Mouse (Mus musculus) liver, adult 2 months (tissue): Measurements from ENCODE around the gene Nutf2-ps1. TPM values are rescaled to one million over a fixed set of nuclear protein-coding genes. Genes with fewer than 3 reads are reported as not detected.
"Not testable (repeated sequence)": the region's sequence is repeated elsewhere in the genome, so short reads cannot be mapped to it uniquely, and the experiment has no call there.

ENCODE experiments used
- DNase-seq: peaks from one replicate; pipeline ENCODE4 v3.0.0-alpha.2; 2011; ENCODE audit warnings: low read depth, low spot score; ENCODE audit errors: extremely low read depth
- H3K27ac ChIP-seq: fragments of 200-500 bp; replicated peaks from 2 replicates; pipeline ENCODE4 v1.5.1; 2012; ENCODE audit warnings: low read depth, mild to moderate bottlenecking, control low read depth, inconsistent platforms, low read length; ENCODE audit not compliant: insufficient read depth
- H3K27me3 ChIP-seq: fragments of 200-500 bp; 2 replicates; pipeline ENCODE4 v1.6.1; 2012; ENCODE audit warnings: mild to moderate bottlenecking, moderate library complexity, low read length, inconsistent platforms; ENCODE audit not compliant: control insufficient read depth, insufficient read depth
- H3K36me3 ChIP-seq: fragments of 200-500 bp; 2 replicates; pipeline ENCODE4 v1.6.1; 2012; ENCODE audit warnings: low read length, inconsistent platforms; ENCODE audit not compliant: control insufficient read depth, insufficient read depth
- H3K4me1 ChIP-seq: fragments of 200-500 bp; 2 replicates; pipeline ENCODE4 v1.6.1; 2011; ENCODE audit warnings: low read length; ENCODE audit not compliant: control insufficient read depth, insufficient read depth
- H3K4me3 ChIP-seq: fragments of 200-500 bp; 2 replicates; pipeline ENCODE4 v1.5.1; 2011; ENCODE audit warnings: low read depth, mild to moderate bottlenecking, control low read depth, low read length, moderate library complexity; ENCODE audit not compliant: insufficient read depth
- H3K79me2 ChIP-seq: fragments of 200-500 bp; 2 replicates; pipeline ENCODE4 v1.6.1; 2012; ENCODE audit warnings: inconsistent platforms, mild to moderate bottlenecking, low read length, moderate library complexity; ENCODE audit not compliant: control insufficient read depth, insufficient read depth
- H3K9ac ChIP-seq: fragments of 200-500 bp; 2 replicates; pipeline ENCODE4 v1.6.1; 2012; ENCODE audit warnings: low read depth, mild to moderate bottlenecking, control low read depth, inconsistent platforms, low read length
- CTCF ChIP-seq: fragments of 200-500 bp; IDR thresholded peaks from 2 replicates; pipeline ENCODE4 v1.5.1; 2011; ENCODE audit warnings: low read depth, low read length, control low read depth
- POLR2A ChIP-seq: fragments of 200-500 bp; IDR thresholded peaks from 2 replicates; pipeline ENCODE4 v1.6.1; 2011; ENCODE audit warnings: low read length, control low read depth; ENCODE audit not compliant: insufficient read depth; ENCODE audit errors: extremely low read depth
- WGBS: fragments of 180-500 bp; shearing (Covaris S2); methylation state at CpG from one replicate; pipeline ENCODE4 v1.1.7; 2018; 5-methylcytosine and 5-hydroxymethylcytosine counted together
- polyA plus RNA-seq: library from polyadenylated mRNA; depleted of rRNA; stranded (reverse); fragments of >200 nt; gene quantifications from 2 replicates; pipeline ENCODE4 v1.2.3, GENCODE M21; 2012
- total RNA-seq: library from RNA; depleted of rRNA; stranded (reverse); fragments of >200 nt; gene quantifications from 2 replicates; pipeline ENCODE4 v1.2.3, GENCODE M21; 2014

Gene Nutf2-ps1
- total and polyA plus RNA-seq, 2 experiments: 21.3 to 42.4 TPM

DNA sequence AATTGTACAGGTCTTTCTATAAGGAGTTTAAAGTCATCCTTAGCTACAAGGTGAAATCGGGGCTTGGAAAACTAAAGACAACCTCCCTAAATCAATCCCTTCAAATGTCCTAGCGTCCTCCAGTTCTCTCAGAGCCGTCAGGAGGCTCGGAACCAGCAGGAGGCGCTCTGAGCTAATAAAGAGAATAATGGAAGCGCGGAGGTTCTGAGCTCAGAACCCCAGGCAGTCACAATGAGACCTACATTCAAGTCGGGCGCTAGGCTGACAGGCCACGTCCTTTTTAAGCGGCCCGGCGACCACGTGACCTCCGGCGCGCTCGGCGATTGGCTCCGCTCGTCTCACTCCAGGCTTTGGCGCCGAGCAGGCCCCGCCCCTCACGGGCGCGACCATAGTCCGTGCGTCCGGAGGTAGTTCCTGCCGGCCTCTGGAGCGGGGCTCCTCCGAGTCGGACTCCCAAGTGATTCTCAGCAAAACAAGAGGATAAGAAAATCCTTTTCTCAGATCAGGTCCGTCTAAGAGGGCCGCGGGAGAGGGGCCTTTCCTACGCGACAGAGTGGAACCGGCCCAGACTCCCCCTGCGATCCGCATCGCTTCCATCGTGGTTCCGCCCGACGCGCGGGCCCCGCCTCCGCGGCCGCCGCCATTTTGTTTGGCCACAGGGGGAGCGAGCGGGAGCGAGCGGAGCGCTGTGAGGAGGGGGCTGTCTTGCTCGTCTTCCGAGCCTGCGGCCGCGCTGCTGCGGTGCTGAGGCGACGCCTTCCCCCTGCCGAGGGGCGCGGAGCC lies 11.1 kb upstream of the Nutf2-ps1 start, which contains the start of gene Smc3:
Smc3 (plus strand) TSS at position 642 of the 783 bp plus-strand sequence.
- under 1% methylated on average over 67 of the region's 70 CpGs for WGBS
- TF ChIP-seq POLR2A: peak; percentile 85
- peak; percentile 92 for TF ChIP-seq CTCF
- peak; percentile 89 for DNase-seq
- H3K4me3 ChIP-seq: peak within 1 kb of the TSS; percentile 91
- peaks cover 16% of the 10 kb centered on the region; the same call in 1 of the 2 replicates for H3K79me2 ChIP-seq
- H3K36me3 ChIP-seq: peaks cover 3% of the 10 kb centered on the region; the same call in 1 of the 2 replicates
- H3K27ac ChIP-seq: peak within 1 kb of the TSS; percentile 88
- H3K27me3 ChIP-seq: no peaks in the 10 kb centered on the region
- peak within 1 kb of the TSS; percentile 98 for H3K9ac ChIP-seq
- H3K4me1 ChIP-seq: peaks cover 6% of the 10 kb centered on the region

DNA sequence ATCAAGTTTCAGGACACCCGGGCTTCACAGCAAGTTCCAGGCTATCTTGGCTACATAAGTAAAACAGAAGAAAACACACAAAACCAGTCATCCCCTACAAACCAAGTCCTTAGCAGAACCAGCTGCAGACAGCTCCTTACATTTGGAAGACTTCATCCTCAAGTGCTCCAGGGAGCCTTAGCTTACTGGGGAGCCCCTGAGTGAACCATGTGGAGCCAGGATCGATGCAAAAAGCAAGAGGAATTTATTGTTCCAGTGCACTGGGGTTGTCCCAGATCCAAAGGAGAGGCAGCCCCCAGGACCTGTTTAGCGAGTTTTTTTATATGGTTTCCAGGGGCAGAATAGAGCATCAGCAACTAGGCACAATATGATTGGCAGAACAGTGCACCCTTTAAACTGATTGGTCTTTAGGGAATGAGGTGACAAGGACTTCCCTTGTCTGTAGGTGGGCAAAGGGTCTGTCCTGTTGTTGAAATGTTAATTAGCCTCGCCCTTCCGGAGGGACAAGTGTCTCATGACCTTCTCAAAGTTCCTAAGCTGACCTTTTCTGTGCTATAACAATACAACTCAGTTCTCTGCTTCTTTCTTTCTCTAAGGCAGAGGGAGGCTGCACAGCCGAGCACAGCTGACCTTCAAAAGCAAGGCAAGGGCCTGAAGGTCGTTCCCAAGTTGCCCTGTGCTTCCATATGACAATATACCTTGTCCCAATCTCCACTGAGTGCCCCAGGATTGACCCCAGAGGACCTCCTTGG lies 8.0 kb upstream of the Nutf2-ps1 start:
- H3K4me3 ChIP-seq: no peak overlapping the region
- no peaks in the 10 kb centered on the region for H3K36me3 ChIP-seq
- no peak for DNase-seq
- TF ChIP-seq POLR2A: no peak
- no peak for TF ChIP-seq CTCF
- H3K4me1 ChIP-seq: peaks cover 2% of the 10 kb centered on the region; the same call in 1 of the 2 replicates
- WGBS: 81% methylated on average over 7 of the region's 7 CpGs
- H3K27me3 ChIP-seq: no peaks in the 10 kb centered on the region
- H3K79me2 ChIP-seq: peaks cover 9% of the 10 kb centered on the region; the same call in 1 of the 2 replicates
- no peak overlapping the region for H3K9ac ChIP-seq
- H3K27ac ChIP-seq: no peak overlapping the region

- not testable (repeated sequence) for DNase-seq, H3K9ac ChIP-seq, H3K27me3 ChIP-seq, H3K4me1 ChIP-seq, H3K27ac ChIP-seq, H3K79me2 ChIP-seq, H3K4me3 ChIP-seq, H3K36me3 ChIP-seq
- 85% methylated on average over 3 of the region's 3 CpGs for WGBS
Observed at GRCm38 (mm10) chr19:53587686-53588085, 1.2 kb downstream of the Nutf2-ps1 start.

DNA sequence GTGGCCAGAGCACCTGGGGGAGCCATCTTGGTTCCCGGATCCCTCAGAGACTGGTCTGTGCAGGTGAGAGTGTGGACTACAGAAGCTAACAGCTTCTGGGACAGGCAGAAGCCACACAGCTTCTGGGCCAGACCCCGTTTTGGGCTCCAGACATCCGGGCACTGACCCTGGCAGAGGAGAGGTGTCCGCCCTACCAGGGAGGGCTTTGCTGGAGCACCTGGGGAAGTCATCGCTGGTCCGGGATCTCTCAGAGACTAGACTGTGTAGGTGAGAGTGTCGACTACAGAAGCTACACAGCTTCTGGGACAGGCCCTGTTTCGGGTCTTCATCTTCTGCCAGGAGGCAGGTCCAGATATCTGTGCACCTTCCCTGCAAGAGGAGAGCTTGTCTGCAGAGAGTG lies 8.6 kb downstream of the Nutf2-ps1 start:
- DNase-seq, H3K9ac ChIP-seq, H3K79me2 ChIP-seq, H3K27ac ChIP-seq, H3K27me3 ChIP-seq, H3K4me3 ChIP-seq, H3K36me3 ChIP-seq, H3K4me1 ChIP-seq: not testable (repeated sequence)
- 89% methylated on average over 8 of the region's 8 CpGs for WGBS

DNA sequence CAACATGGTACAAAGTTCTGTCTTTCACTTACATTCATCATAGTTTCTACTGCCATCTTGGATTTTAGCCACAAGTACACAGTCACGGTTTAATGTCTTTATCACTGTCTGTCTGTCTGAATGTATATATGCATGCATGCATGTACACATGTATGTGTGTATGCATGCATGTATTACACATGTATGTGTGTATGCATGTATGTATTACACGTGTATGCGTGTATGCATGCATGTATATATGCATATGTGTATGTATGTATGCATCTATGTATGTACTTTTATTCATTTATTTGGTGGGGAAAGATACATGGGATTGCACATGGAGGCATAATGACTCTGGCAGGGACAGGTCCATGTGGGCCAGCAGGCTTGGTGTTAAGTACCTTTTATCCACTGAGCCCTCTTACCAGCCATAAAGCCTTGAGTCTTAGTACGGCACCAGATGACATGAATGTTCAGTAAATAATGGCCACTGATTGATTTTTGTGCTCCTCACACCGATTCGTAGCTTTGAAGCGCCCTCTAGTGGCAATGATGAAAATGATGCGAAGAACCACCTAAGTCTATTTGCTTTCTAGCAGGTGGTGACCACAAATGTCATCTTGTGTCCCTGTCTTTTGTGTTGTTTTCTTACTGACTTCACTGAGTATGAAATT lies 10.1 kb downstream of the Nutf2-ps1 start:
- H3K36me3 ChIP-seq: no peaks in the 10 kb centered on the region
- H3K4me3 ChIP-seq: no peak overlapping the region
- no peak overlapping the region for H3K9ac ChIP-seq
- no peaks in the 10 kb centered on the region for H3K4me1 ChIP-seq
- 6% methylated on average over 8 of the region's 8 CpGs for WGBS
- H3K27me3 ChIP-seq: no peaks in the 10 kb centered on the region
- no peak overlapping the region for H3K27ac ChIP-seq
- peak; percentile 68 for DNase-seq
- TF ChIP-seq CTCF: peak; percentile 48; the same call in 1 of the 2 replicates
- TF ChIP-seq POLR2A: no peak
- H3K79me2 ChIP-seq: no peaks in the 10 kb centered on the region
